Mouse (Mus musculus) G1E (cell line): ENCODE measurements around the gene Ptprg. TPM values are rescaled to one million over a fixed set of nuclear protein-coding genes. Genes with fewer than 3 reads are reported as not detected.

ENCODE experiments used
- ATAC-seq: 2 replicates; pipeline ENCODE4 v1.8.0; 2016; ENCODE audit warnings: mild to moderate bottlenecking; ENCODE audit not compliant: insufficient number of reproducible peaks, poor library complexity, low FRiP score, severe bottlenecking; ENCODE audit errors: extremely low read depth
- DNase-seq: peaks from one replicate; pipeline ENCODE4 v3.0.0; 2012; ENCODE audit warnings: low spot score
- H3K27me3 ChIP-seq: 2 replicates; pipeline ENCODE4 v1.6.1; 2012; ENCODE audit warnings: mild to moderate bottlenecking, low read length, inconsistent platforms; ENCODE audit not compliant: insufficient read depth
- H3K36me3 ChIP-seq: replicated peaks from 2 replicates; pipeline ENCODE3; 2012; ENCODE audit warnings: mild to moderate bottlenecking, inconsistent platforms
- H3K4me1 ChIP-seq: 2 replicates; pipeline ENCODE4 v1.6.1; 2012; ENCODE audit warnings: low read depth, low read length, inconsistent platforms, mixed read lengths; ENCODE audit not compliant: insufficient read depth
- H3K4me3 ChIP-seq: 2 replicates; pipeline ENCODE4 v1.5.1; 2012; ENCODE audit warnings: low read depth, mild to moderate bottlenecking, inconsistent platforms, low read length, moderate library complexity, mixed read lengths
- H3K9me3 ChIP-seq: replicated peaks from 2 replicates; pipeline ENCODE4 v1.6.1; 2012; ENCODE audit warnings: inconsistent platforms
- CTCF ChIP-seq: IDR thresholded peaks from 2 replicates; pipeline ENCODE4 v1.5.1; 2012; ENCODE audit warnings: low read depth, low read length, inconsistent platforms, mixed read lengths
- GATA1 ChIP-seq: IDR thresholded peaks from 2 replicates; pipeline ENCODE4 v1.6.1; 2012; ENCODE audit warnings: borderline replicate concordance, low read length, inconsistent platforms, mixed read lengths
- GATA2 ChIP-seq: IDR thresholded peaks from 2 replicates; pipeline ENCODE4 v1.6.1; 2012; ENCODE audit warnings: low read depth, low read length, inconsistent platforms, borderline replicate concordance
- POLR2AphosphoS5 ChIP-seq: IDR thresholded peaks from 2 replicates; pipeline ENCODE4 v1.6.1; 2012; ENCODE audit warnings: low read depth, low read length, inconsistent platforms; ENCODE audit not compliant: insufficient replicate concordance
- TAL1 ChIP-seq: conservative IDR thresholded peaks from 2 replicates; pipeline ENCODE4 v1.6.1; 2012; ENCODE audit warnings: low read depth, low read length, inconsistent platforms, mixed read lengths
- polyA plus RNA-seq: library from polyadenylated mRNA; stranded (reverse); fragments of >175 nt; gene quantifications from 2 replicates; pipeline ENCODE4 v1.2.3, GENCODE M21; 2012
- total RNA-seq, 2 experiments: library from RNA; stranded (forward) in 1 of 2; stranded (reverse) in 1 of 2; fragments of 200-1000 nt in 1 of 2; fragments of >200 nt in 1 of 2; fragmentation: Nextera tagmentation in 1 of 2; gene quantifications; 2 replicates each; pipeline ENCODE4 v1.2.3; 2014 to 2017

Gene Ptprg
- total and polyA plus RNA-seq, 3 experiments, result 0.05 TPM; not detected in 2

- Histone ChIP-seq H3K9me3 (peaks cover 14% of the 10 kb centered on the region), H3K4me1 (no peaks in the 10 kb centered on the region), H3K36me3 (no peaks in the 10 kb centered on the region), H3K4me3 (no peak overlapping the region), H3K27me3 (no peaks in the 10 kb centered on the region)
- TF ChIP-seq GATA1, result no peak
- no peak for TF ChIP-seq TAL1
- TF ChIP-seq CTCF, result no peak
- no peak for TF ChIP-seq GATA2
- no peak for TF ChIP-seq POLR2AphosphoS5
- DNase-seq (no peak), ATAC-seq (no peak)
Measured at GRCm38 (mm10) chr14:11612426-11612825, 59.1 kb downstream of the Ptprg start.

GRCm38 (mm10) chr14:11613146-11613545 lies 59.8 kb downstream of the Ptprg start:
- ATAC-seq, result no peak
- no peak for DNase-seq
- Histone ChIP-seq H3K36me3 (no peaks in the 10 kb centered on the region), H3K4me1 (no peaks in the 10 kb centered on the region), H3K4me3 (no peak overlapping the region), H3K27me3 (no peaks in the 10 kb centered on the region), H3K9me3 (peaks cover 21% of the 10 kb centered on the region)
- no peak for TF ChIP-seq TAL1
- TF ChIP-seq CTCF, result no peak

- DNase-seq, result no peak
- ATAC-seq, result no peak
- Histone ChIP-seq H3K9me3 (peaks cover 31% of the 10 kb centered on the region), H3K4me1 (no peaks in the 10 kb centered on the region), H3K4me3 (no peak overlapping the region), H3K36me3 (no peaks in the 10 kb centered on the region), H3K27me3 (no peaks in the 10 kb centered on the region)
- TF ChIP-seq TAL1 (no peak), GATA2 (no peak), CTCF (no peak), POLR2AphosphoS5 (no peak), GATA1 (no peak)
Measured at GRCm38 (mm10) chr14:11615697-11616096, 62.4 kb downstream of the Ptprg start.

GRCm38 (mm10) chr14:11617362-11617761 lies 64.0 kb downstream of the Ptprg start:
- TF ChIP-seq POLR2AphosphoS5, result no peak
- TF ChIP-seq GATA2, result no peak
- TF ChIP-seq TAL1, result no peak
- TF ChIP-seq GATA1, result no peak
- no peak for TF ChIP-seq CTCF
- no peaks in the 10 kb centered on the region for H3K27me3 ChIP-seq

GRCm38 (mm10) chr14:11618140-11618705 lies 64.9 kb downstream of the Ptprg start:
- no peak overlapping the region for H3K4me3 ChIP-seq
- no peaks in the 10 kb centered on the region for H3K4me1 ChIP-seq
- no peaks in the 10 kb centered on the region for H3K27me3 ChIP-seq
- TF ChIP-seq TAL1 (no peak), POLR2AphosphoS5 (no peak), CTCF (no peak), GATA1 (no peak), GATA2 (no peak)
- no peaks in the 10 kb centered on the region for H3K36me3 ChIP-seq
- H3K9me3 ChIP-seq, result peaks cover 31% of the 10 kb centered on the region
- no peak for ATAC-seq
- DNase-seq, result no peak

More at GRCm38 (mm10) chr14:11617362-11617761, 64.0 kb downstream of the Ptprg start:
- DNase-seq, result no peak
- Histone ChIP-seq H3K9me3 (peaks cover 31% of the 10 kb centered on the region), H3K36me3 (no peaks in the 10 kb centered on the region), H3K4me3 (no peak overlapping the region), H3K4me1 (no peaks in the 10 kb centered on the region)
- ATAC-seq, result no peak

- DNase-seq (no peak), ATAC-seq (no peak)
- Histone ChIP-seq H3K36me3 (no peaks in the 10 kb centered on the region), H3K27me3 (no peaks in the 10 kb centered on the region), H3K4me1 (no peaks in the 10 kb centered on the region), H3K9me3 (peaks cover 28% of the 10 kb centered on the region), H3K4me3 (no peak overlapping the region)
- TF ChIP-seq TAL1 (no peak), CTCF (no peak), GATA2 (no peak), POLR2AphosphoS5 (no peak), GATA1 (no peak)
Measured at GRCm38 (mm10) chr14:11619606-11620005, 66.3 kb downstream of the Ptprg start.
